Mouse (Mus musculus) forebrain, embryonic 10.5 days (tissue): ENCODE measurements around the gene Zdhhc24. TPM values are rescaled to one million over a fixed set of nuclear protein-coding genes. Genes with fewer than 3 reads are reported as not detected.

Experiments used
- DNase-seq: peaks from one replicate; pipeline ENCODE4 v3.0.0-alpha.2; 2017; ENCODE audit warnings: low spot score; ENCODE audit errors: extremely low spot score
- H3K27ac ChIP-seq: fragments of 300-500 bp; sonication (generic); 2 replicates; pipeline ENCODE4 v1.5.1; 2016; ENCODE audit warnings: mild to moderate bottlenecking
- H3K27me3 ChIP-seq: fragments of 300-500 bp; sonication (generic); 2 replicates; pipeline ENCODE4 v1.6.1; 2016; ENCODE audit warnings: mild to moderate bottlenecking; ENCODE audit not compliant: poor library complexity, severe bottlenecking
- H3K36me3 ChIP-seq: fragments of 300-500 bp; sonication (generic); replicated peaks from 2 replicates; pipeline ENCODE4 v1.6.1; 2016; ENCODE audit warnings: mild to moderate bottlenecking, moderate library complexity
- H3K4me1 ChIP-seq: fragments of 300-500 bp; sonication (generic); 2 replicates; pipeline ENCODE4 v1.6.1; 2016
- H3K4me3 ChIP-seq: fragments of 300-500 bp; sonication (generic); 2 replicates; pipeline ENCODE4 v1.5.1; 2016; ENCODE audit warnings: mild to moderate bottlenecking, moderate library complexity
- H3K9me3 ChIP-seq: fragments of 300-500 bp; sonication (generic); 2 replicates; pipeline ENCODE4 v1.6.1; 2016; ENCODE audit warnings: mild to moderate bottlenecking, moderate library complexity
- WGBS: fragments of 180-500 bp; shearing (Covaris S2); methylation state at CpG from one replicate; pipeline ENCODE4 v1.1.7; 2016; 5-methylcytosine and 5-hydroxymethylcytosine counted together
- polyA plus RNA-seq: library from polyadenylated mRNA; unstranded; fragments of >200 nt; fragmentation: Nextera tagmentation; extraction: Ambion mirVana; gene quantifications from 2 replicates; pipeline ENCODE4 v1.2.1, GENCODE M21; 2016

Zdhhc24 gene
- polyA plus RNA-seq, 1 experiment from 2014 or later, result 11.5 TPM

DNA sequence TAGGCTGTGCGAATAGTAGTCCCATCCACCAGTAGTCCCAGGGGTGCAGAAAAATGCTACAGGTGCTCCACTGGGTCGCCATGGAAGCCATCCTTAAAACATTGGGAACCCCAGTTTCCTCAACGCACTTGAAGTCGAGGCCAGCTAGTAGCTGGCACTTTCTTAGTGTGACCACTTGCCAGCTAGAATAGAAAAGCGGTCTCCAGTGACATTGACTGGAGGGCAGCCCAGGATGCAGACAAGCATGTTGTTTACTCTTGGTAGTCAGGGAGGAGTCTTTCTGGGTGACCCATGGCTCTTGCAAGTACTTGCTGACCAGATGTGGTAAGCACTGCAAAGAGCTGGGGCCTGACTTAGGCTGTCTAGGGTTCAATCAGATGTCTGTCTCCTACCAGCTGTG lies 50.3 kb downstream of the Zdhhc24 start:
- Histone ChIP-seq H3K4me3 (peak overlapping the region; percentile 72), H3K4me1 (peaks cover 25% of the 10 kb centered on the region), H3K27ac (peak overlapping the region; percentile 90), H3K27me3 (no peaks in the 10 kb centered on the region), H3K36me3 (peaks cover 30% of the 10 kb centered on the region), H3K9me3 (no peaks in the 10 kb centered on the region)
- 64% methylated on average over 5 of the region's 5 CpGs for WGBS
- DNase-seq, result no peak

Other genes with a start within 250 kb of the Zdhhc24 start
- 2.2 and 3.0 TPM in 2 replicates for gene Gm960, start 180.0 kb upstream of the Zdhhc24 start, polyA plus RNA-seq
- gene Sptbn2, start 167.5 kb upstream of the Zdhhc24 start, polyA plus RNA-seq, result 6.6 and 8.3 TPM in 2 replicates
- 104 and 106 TPM in 2 replicates for gene Rbm4b, start 122.2 kb upstream of the Zdhhc24 start, polyA plus RNA-seq
- gene Rbm4, start 84.8 kb upstream of the Zdhhc24 start, polyA plus RNA-seq, result 94.2 and 96.7 TPM in 2 replicates
- gene Gm21992, start 67.1 kb upstream of the Zdhhc24 start, polyA plus RNA-seq, result 34.4 and 35.7 TPM in 2 replicates
- 137 and 140 TPM in 2 replicates for gene Rbm14, start 67.0 kb upstream of the Zdhhc24 start, polyA plus RNA-seq
- 40.5 and 47.2 TPM in 2 replicates for gene Ccs, start 39.3 kb upstream of the Zdhhc24 start, polyA plus RNA-seq
- 0.18 TPM in 1 of 2 replicates, not detected in the other for gene Ccdc87, start 39.3 kb upstream of the Zdhhc24 start, polyA plus RNA-seq
- gene Ctsf, start 23.5 kb upstream of the Zdhhc24 start, polyA plus RNA-seq, result 21.4 and 25.5 TPM in 2 replicates
- gene Actn3, start 759 bp upstream of the Zdhhc24 start, polyA plus RNA-seq, result 2.0 and 2.2 TPM in 2 replicates
- 8.7 and 9.8 TPM in 2 replicates for gene Bbs1, start 28.0 kb downstream of the Zdhhc24 start, polyA plus RNA-seq
- gene Dpp3, start 49.6 kb downstream of the Zdhhc24 start, polyA plus RNA-seq, result 193 and 199 TPM in 2 replicates
- gene Peli3, start 64.5 kb downstream of the Zdhhc24 start, polyA plus RNA-seq, result 1.4 and 1.7 TPM in 2 replicates
- 153 and 161 TPM in 2 replicates for gene Mrpl11, start 83.5 kb downstream of the Zdhhc24 start, polyA plus RNA-seq
- not detected in 2 replicates for gene Npas4, start 111.6 kb downstream of the Zdhhc24 start, polyA plus RNA-seq
- 9.3 and 10.1 TPM in 2 replicates for gene Slc29a2, start 145.2 kb downstream of the Zdhhc24 start, polyA plus RNA-seq
- 36.2 and 38.4 TPM in 2 replicates for gene B4gat1, start 160.2 kb downstream of the Zdhhc24 start, polyA plus RNA-seq
- gene AC124502.3, start 160.2 kb downstream of the Zdhhc24 start, polyA plus RNA-seq, result 2.8 and 3.6 TPM in 2 replicates
- 83.0 and 84.2 TPM in 2 replicates for gene Brms1, start 162.7 kb downstream of the Zdhhc24 start, polyA plus RNA-seq
- 2.7 and 3.7 TPM in 2 replicates for gene Rin1, start 171.8 kb downstream of the Zdhhc24 start, polyA plus RNA-seq
- gene Cd248, start 189.4 kb downstream of the Zdhhc24 start, polyA plus RNA-seq, result 15.9 and 17.6 TPM in 2 replicates
- 0.47 and 1.7 TPM in 2 replicates for gene Tmem151a, start 206.9 kb downstream of the Zdhhc24 start, polyA plus RNA-seq
- gene Yif1a, start 209.9 kb downstream of the Zdhhc24 start, polyA plus RNA-seq, result 67.1 and 74.2 TPM in 2 replicates
- gene Cnih2, start 219.9 kb downstream of the Zdhhc24 start, polyA plus RNA-seq, result 33.2 and 34.2 TPM in 2 replicates
- 253 and 255 TPM in 2 replicates for gene Rab1b, start 228.4 kb downstream of the Zdhhc24 start, polyA plus RNA-seq
- gene Klc2, start 239.9 kb downstream of the Zdhhc24 start, polyA plus RNA-seq, result 26.4 and 27.5 TPM in 2 replicates